Mouse (Mus musculus) ZHBTc4 (cell line): ENCODE results near the gene Mcf2.

Experiments
- DNase-seq: peaks from one replicate; pipeline ENCODE4 v3.0.0-alpha.2; 2011; ENCODE audit warnings: low read depth, low spot score

Mcf2 gene

DNA sequence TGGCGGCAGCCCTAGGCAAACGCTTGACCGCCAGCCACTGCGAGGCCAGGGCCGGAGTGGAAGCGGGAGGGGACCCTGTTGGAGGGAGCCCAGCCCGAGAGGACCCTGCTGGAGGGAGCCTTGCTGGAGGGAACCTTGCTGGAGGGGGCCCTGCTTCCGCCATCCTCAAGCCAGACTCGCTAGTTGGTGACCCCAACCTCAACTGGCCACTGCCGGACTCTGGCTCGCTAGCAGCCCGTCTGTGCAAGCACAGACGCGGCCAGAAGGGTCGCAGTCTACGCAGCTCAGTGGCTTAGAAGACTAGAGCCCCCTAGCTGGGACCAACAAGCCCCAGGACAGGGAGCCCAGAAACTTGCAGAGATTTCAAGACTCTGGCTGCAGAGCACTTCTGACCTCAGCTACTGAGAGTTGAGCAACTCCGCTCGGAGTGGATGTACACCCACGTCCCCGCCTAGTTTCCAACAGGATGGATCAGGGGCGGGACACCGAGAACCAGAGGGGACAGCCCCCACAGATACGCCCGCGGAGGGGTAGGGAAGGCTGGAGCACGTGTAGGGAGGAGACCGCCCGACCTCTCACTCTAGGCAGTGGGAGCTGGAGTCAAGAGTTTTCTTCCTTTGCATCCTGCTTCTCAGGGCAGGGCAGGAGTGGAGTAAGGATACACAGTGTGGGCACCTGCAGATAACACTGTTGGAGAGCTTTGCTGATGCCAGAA, at the start of gene Mcf2:
Gene Mcf2 (minus strand): TSS at position 346 of the 715 bp plus-strand sequence.
- DNase-seq = peak; percentile 82

DNA sequence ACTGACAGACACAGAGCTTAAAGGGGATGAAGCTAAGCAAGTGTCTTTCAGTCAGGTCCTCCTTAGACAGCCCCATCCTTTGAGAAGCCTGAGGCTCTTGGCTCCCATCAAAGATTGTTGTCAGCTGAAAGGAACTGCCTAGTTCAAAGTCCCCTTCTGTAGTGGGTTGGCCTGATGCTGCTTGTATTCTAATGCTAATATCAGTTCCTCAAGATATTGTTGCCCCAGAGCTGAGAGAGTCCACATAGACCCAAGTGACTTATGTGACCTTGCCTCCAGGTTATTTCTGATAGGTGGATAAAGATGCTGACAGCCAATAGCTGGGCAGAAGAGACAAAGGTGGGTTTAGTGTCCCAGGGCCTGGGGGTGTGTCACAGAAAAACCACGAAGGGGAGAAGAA, 8.8 kb upstream of the Mcf2 start:
- DNase-seq = peak; percentile 70

DNA sequence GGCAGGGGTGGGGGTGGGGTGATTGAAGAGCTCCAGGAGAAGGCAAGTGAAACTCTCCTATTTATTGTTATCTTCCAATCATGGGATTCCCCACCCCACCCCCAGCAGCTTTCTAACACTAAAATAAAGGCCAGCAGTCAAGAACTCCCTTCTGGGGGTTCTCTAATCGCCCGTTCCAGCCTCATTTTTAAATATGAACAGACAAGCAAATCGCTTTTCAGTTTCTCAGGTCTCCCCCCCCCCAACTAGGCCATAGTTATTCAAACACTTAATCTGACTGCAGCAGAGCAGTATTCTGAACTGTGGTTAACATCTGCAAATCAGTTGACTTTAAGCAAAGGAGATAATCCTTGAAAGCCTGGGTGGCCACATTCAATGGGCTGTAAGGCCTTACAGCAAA, 3.7 kb upstream of the Mcf2 start:
- DNase-seq = peak; percentile 37

- peak; percentile 66 for DNase-seq
These were observed 705 bp downstream of the Mcf2 start for GRCm38 (mm10) chrX:60178025-60178743.

- DNase-seq = peak; percentile 83
These were observed 8.8 kb downstream of the Mcf2 start for GRCm38 (mm10) chrX:60170106-60170505.

DNA sequence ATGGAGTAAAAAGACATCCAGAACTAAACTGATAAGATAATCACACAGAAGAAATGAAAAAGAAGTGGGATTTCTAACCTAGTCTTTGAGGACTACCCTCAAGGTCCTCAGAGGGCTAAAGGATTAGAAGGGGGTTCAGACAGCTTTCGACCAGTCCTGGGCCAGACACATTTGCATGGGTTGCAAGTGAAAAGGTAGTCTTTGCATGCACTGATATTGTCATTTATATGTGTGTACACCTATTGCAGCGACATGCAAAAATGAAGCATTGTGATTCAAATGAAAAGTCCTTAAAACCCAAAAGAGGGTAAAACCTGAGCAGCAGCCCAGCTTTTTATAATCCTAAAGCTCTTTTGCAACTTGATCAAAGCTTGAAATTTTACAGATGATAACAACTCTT, 9.4 kb downstream of the Mcf2 start:
- DNase-seq = peak; percentile 44

- DNase-seq = peak; percentile 67
These were observed 10.1 kb downstream of the Mcf2 start for GRCm38 (mm10) chrX:60168796-60169195.

DNA sequence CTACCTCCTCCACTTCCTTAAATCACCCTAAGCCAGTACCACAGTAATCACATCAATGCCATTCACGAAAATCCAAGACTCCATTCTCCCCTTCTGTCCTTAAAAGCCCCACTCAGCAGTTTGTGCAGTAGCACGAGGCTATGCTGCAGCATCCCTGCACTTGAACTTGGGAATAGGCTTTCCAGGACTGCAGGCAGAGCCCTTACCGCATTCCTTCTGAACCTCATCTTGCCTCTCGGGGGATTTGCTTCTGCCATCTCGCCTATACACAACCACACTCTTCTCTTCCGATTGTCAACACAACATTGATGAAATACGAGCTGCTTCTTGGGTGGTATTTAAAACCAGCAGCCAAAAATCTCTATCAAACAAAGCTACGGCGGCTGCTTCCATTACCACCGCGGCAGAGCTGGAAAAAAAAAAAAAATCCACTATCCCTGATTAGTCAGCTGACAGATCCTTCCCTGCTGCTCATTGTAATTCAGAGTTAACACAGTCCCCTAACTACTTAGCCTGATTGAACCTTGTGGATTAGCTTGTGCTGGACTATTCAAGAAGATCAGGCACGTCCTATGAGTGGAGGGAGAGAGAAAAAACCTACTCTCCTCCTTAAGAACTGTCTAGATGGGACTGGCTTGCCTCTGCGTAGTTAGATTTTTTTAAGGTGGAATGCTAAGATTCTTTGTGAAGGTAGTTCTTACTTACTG, 31.5 kb downstream of the Mcf2 start:
- DNase-seq = peak; percentile 60

GRCm38 (mm10) chrX:60075359-60075758, 103.5 kb downstream of the Mcf2 start:
- DNase-seq = no peak

DNA sequence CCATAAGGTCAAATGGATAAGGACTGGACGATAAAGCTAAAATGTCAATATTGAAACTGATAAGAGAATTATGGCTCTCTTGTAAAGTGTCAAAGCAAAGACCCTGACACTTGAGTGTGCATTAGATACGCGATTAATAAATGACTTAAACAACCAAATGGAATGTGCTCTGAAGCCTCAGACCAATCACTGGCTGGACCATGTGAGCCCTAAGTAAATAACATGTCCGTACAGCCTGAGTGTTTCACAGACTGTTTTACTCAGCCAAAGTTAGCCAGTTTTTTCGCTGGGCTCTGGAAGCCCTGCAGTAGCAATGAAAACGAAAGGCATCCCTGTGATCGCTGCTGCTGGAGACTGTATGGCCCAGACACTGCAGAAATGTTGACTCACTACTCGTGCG, 123.7 kb downstream of the Mcf2 start:
- DNase-seq = no peak

- DNase-seq = no peak
These were observed 124.1 kb downstream of the Mcf2 start for GRCm38 (mm10) chrX:60054745-60055144.

GRCm38 (mm10) chrX:60026654-60027053, 152.2 kb downstream of the Mcf2 start:
- DNase-seq = peak; percentile 35

- no peak for DNase-seq
These were observed 157.3 kb downstream of the Mcf2 start for GRCm38 (mm10) chrX:60021595-60021994.

GRCm38 (mm10) chrX:60021007-60021406, 157.9 kb downstream of the Mcf2 start:
- DNase-seq = no peak

- DNase-seq = no peak
These were observed 164.3 kb downstream of the Mcf2 start for GRCm38 (mm10) chrX:60014588-60014987.

- peak; percentile 12 for DNase-seq
These were observed 165.7 kb downstream of the Mcf2 start for GRCm38 (mm10) chrX:60013084-60013676.
